ENCODE assay signal across 8 mouse cellular contexts in the genomic region with DNA sequence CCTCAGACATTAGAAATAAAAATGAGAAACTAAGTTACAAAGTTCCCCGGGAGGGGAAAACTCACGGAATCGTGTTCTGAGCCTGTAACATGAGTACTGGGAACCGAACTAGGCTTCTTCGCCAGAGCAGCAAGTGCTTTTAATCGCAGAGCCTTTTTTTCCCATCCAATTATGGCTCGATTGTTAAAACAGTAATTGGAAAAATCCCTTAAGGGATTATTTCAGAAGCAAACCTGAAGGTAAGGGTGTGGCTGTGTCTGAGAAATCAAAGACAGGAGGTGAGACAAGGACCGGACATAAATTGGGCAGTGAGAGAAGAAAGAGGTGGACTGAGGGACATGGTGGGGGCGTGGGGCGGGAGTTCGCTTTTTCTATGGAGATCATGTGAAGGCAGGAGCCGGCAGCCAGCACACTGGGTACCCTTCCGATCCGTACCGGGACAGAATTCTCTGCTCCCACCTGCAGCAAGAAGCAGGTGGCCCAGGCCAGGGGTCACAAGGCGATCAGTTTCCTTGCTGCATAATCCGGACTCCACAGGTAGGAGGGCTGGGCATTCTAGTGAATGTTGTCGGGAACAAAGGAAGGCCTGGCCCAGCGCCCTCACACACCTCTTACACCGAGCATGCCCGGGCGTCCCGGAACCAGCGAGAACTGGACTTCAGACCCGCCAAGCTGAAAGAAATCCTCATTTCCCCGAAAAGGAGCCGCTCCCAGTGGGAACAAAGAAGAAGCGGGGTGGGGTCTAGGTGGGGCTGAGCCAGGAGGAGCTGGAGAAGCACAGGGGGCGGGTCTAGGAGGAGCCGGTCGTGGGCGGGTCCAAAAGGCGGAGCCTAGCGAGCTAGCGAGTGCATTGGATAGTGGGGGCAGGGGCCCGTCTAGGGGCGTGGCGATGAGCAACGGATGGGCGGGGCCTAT. TPM values are rescaled to one million over a fixed set of nuclear protein-coding genes. Genes with fewer than 3 reads are reported as not detected.
DNase-seq lines count a peak whose midpoint lies in the region; ATAC-seq lines count a peak whose summit lies in the region.

No protein-coding gene starts in this region.

- WGBS in heart, embryonic 12.5 days, result 3% methylated on average over 40 of the region's 40 CpGs
- WGBS in kidney, embryonic 16.5 days, result under 1% methylated on average over 39 of the region's 40 CpGs

- peaks cover 38% of the 10 kb centered on the region for H3K27me3 ChIP-seq in erythroblast, embryonic 14.5 days (ENCODE audit: control insufficient read depth)
- no peaks in the 10 kb centered on the region for H3K27me3 ChIP-seq in heart, embryonic 12.5 days (replicated peaks)
- no peaks in the 10 kb centered on the region for H3K27me3 ChIP-seq in kidney, embryonic 16.5 days (ENCODE audit: insufficient read depth, low read length)

- no peak overlapping the region for H3K27ac ChIP-seq in heart, embryonic 12.5 days (ENCODE audit: poor library complexity, severe bottlenecking)
- H3K27ac ChIP-seq in kidney, embryonic 16.5 days (ENCODE audit: low read length), result peak overlapping the region; percentile 79

- no peaks in the 10 kb centered on the region for H3K36me3 ChIP-seq in erythroblast, embryonic 14.5 days (ENCODE audit: control insufficient read depth)
- no peaks in the 10 kb centered on the region for H3K36me3 ChIP-seq in heart, embryonic 12.5 days
- H3K36me3 ChIP-seq in kidney, embryonic 16.5 days (ENCODE audit: insufficient read depth, low read length), result no peaks in the 10 kb centered on the region

- peak overlapping the region; percentile 76 for H3K4me2 ChIP-seq in heart, embryonic 12.5 days
- peak overlapping the region; percentile 66 for H3K4me2 ChIP-seq in kidney, embryonic 16.5 days (replicated peaks; ENCODE audit: low read depth, low read length)

- peak; percentile 99 for ATAC-seq in heart, embryonic 12.5 days (ENCODE audit: insufficient number of reproducible peaks, low FRiP score)
- peak; percentile 99 for ATAC-seq in kidney, embryonic 16.5 days (ENCODE audit: low FRiP score, low TSS enrichment)

- H3K9ac ChIP-seq in heart, embryonic 12.5 days, result peak overlapping the region; percentile 74
- peak overlapping the region; percentile 84 for H3K9ac ChIP-seq in kidney, embryonic 16.5 days (replicated peaks; ENCODE audit: low read length)

- DNase-seq in CD4-positive helper T cell, adult 2 months (ENCODE audit: low read depth, low spot score), result peak; percentile 90
- peak; percentile 91 for DNase-seq in brain, embryonic 18.5 days (ENCODE audit: low read depth, low spot score)
- DNase-seq in liver, result peak; percentile 98
- peak; percentile 64 to 67 for DNase-seq in monocyte, adult 2 months (ENCODE audit: low read depth in 1 of 2, low spot score in 2 of 2)
- peak; percentile 83 to 88 for DNase-seq in spleen, postnatal 14 days (ENCODE audit: low spot score in 2 of 2)

- peak overlapping the region; percentile 53 for H3K4me3 ChIP-seq in erythroblast, embryonic 14.5 days (replicated peaks)
- peak overlapping the region; percentile 69 for H3K4me3 ChIP-seq in heart, embryonic 12.5 days
- H3K4me3 ChIP-seq in kidney, embryonic 16.5 days (ENCODE audit: low read length), result peak overlapping the region; percentile 55

- H3K9me3 ChIP-seq in erythroblast, embryonic 14.5 days (ENCODE audit: control insufficient read depth, low read length), result no peaks in the 10 kb centered on the region; the same call in 1 of the 2 replicates
- no peaks in the 10 kb centered on the region for H3K9me3 ChIP-seq in heart, embryonic 12.5 days (replicated peaks)
- H3K9me3 ChIP-seq in kidney, embryonic 16.5 days (ENCODE audit: low read length), result no peaks in the 10 kb centered on the region; the same call in 1 of the 2 replicates

- peaks cover 18% of the 10 kb centered on the region for H3K4me1 ChIP-seq in erythroblast, embryonic 14.5 days (ENCODE audit: control insufficient read depth)
- peaks cover 4% of the 10 kb centered on the region; the same call in 1 of the 2 replicates for H3K4me1 ChIP-seq in heart, embryonic 12.5 days (replicated peaks)
- H3K4me1 ChIP-seq in kidney, embryonic 16.5 days (ENCODE audit: insufficient read depth, low read length), result peaks cover 10% of the 10 kb centered on the region; the same call in 1 of the 2 replicates

RNA-seq across cellular contexts. Expression of gene Nkain1, which starts 54.1 kb away (rescaled TPM):
- not detected in 2 replicates for polyA plus RNA-seq in erythroblast, embryonic 14.5 days (2012)
- polyA plus RNA-seq in heart, embryonic 12.5 days (2016; fragmentation: Nextera tagmentation; extraction: Ambion mirVana), result 1.1 and 1.3 TPM in 2 replicates
- polyA plus RNA-seq in kidney, embryonic 16.5 days (2015; fragmentation: Nextera tagmentation; extraction: Ambion mirVana), result 1.0 and 1.1 TPM in 2 replicates
